Mouse (Mus musculus) MEL (cell line): ENCODE data around the gene Med4. TPM values are rescaled to one million over a fixed set of nuclear protein-coding genes. Genes with fewer than 3 reads are reported as not detected.

Experiments used
- DNase-seq: peaks from one replicate; pipeline ENCODE4 v3.0.0; 2011; ENCODE audit warnings: low read depth, low spot score
- H3K27ac ChIP-seq: 2 replicates; pipeline ENCODE4 v1.5.1; 2012; ENCODE audit warnings: low read depth, mild to moderate bottlenecking, control low read depth, low read length, moderate library complexity; ENCODE audit not compliant: control insufficient read depth
- H3K27me3 ChIP-seq, 2 experiments: fragments of 150-350 bp in 1 of 2; sonication (generic) in 1 of 2; 2 replicates each; pipeline ENCODE4 v1.6.1; 2012; ENCODE audit warnings: low read length in 2 of 2, mild to moderate bottlenecking in 2 of 2, improper control_type of control experiment in 1 of 2, moderate library complexity in 1 of 2; ENCODE audit not compliant: insufficient read depth in 2 of 2, control insufficient read depth in 1 of 2
- H3K36me3 ChIP-seq, 2 experiments: 2 replicates each; pipeline ENCODE4 v1.6.1; 2012 to 2014; ENCODE audit warnings: low read length in 2 of 2, improper control_type of control experiment in 1 of 2, inconsistent platforms in 1 of 2, mild to moderate bottlenecking in 1 of 2; ENCODE audit not compliant: insufficient read depth in 2 of 2, control insufficient read depth in 1 of 2
- H3K4me1 ChIP-seq, 2 experiments: fragments of 150-350 bp in 1 of 2; sonication (generic) in 1 of 2; 2 replicates each; pipeline ENCODE4 v1.6.1; 2012; ENCODE audit warnings: low read length in 2 of 2, improper control_type of control experiment in 1 of 2, mild to moderate bottlenecking in 1 of 2; ENCODE audit not compliant: insufficient read depth in 2 of 2, control insufficient read depth in 1 of 2
- H3K4me3 ChIP-seq, 2 experiments: fragments of 150-350 bp in 1 of 2; sonication (generic) in 1 of 2; 2 replicates each; pipeline ENCODE4 v1.5.1; 2012; ENCODE audit warnings: low read depth in 2 of 2, low read length in 2 of 2, mild to moderate bottlenecking in 2 of 2, moderate library complexity in 2 of 2, control low read depth in 1 of 2, improper control_type of control experiment in 1 of 2; ENCODE audit not compliant: control insufficient read depth in 1 of 2, insufficient read depth in 1 of 2
- H3K79me2 ChIP-seq: 2 replicates; pipeline ENCODE4 v1.6.1; 2012; ENCODE audit warnings: mild to moderate bottlenecking, low read length, moderate library complexity; ENCODE audit not compliant: control insufficient read depth, poor library complexity, insufficient read depth
- H3K9ac ChIP-seq: 2 replicates; pipeline ENCODE4 v1.6.1; 2012; ENCODE audit warnings: low read depth, mild to moderate bottlenecking, control low read depth, low read length, moderate library complexity; ENCODE audit not compliant: control insufficient read depth, poor library complexity, severe bottlenecking
- H3K9me3 ChIP-seq: fragments of 150-350 bp; sonication (generic); replicated peaks from 2 replicates; pipeline ENCODE4 v1.6.1; 2012; ENCODE audit warnings: mild to moderate bottlenecking, low read length, improper control_type of control experiment, moderate library complexity; ENCODE audit not compliant: insufficient read depth
- CHD1 ChIP-seq: IDR thresholded peaks from 2 replicates; pipeline ENCODE4 v1.6.1; 2012; ENCODE audit warnings: low read depth, mild to moderate bottlenecking, inconsistent platforms, low read length, improper control_type of control experiment
- CTCF ChIP-seq, 3 experiments: IDR thresholded peaks in 2 of 3; conservative IDR thresholded peaks in 1 of 3; 2 replicates each; pipeline ENCODE4 v1.5.1; 2011 to 2012; ENCODE audit warnings: low read length in 3 of 3, low read depth in 2 of 3, mild to moderate bottlenecking in 2 of 3, improper control_type of control experiment in 1 of 3, inconsistent platforms in 1 of 3, mixed read lengths in 1 of 3, moderate library complexity in 1 of 3; ENCODE audit not compliant: control insufficient read depth in 1 of 3, insufficient read depth in 1 of 3, poor library complexity in 1 of 3, severe bottlenecking in 1 of 3
- E2F4 ChIP-seq: IDR thresholded peaks from 2 replicates; pipeline ENCODE4 v1.6.1; 2011; ENCODE audit warnings: low read depth, low read length, improper control_type of control experiment, borderline replicate concordance
- ELF1 ChIP-seq: IDR thresholded peaks from 2 replicates; pipeline ENCODE4 v1.6.1; 2014; ENCODE audit warnings: low read depth, mild to moderate bottlenecking, inconsistent platforms, low read length, improper control_type of control experiment, moderate library complexity
- GABPA ChIP-seq: IDR thresholded peaks from 2 replicates; pipeline ENCODE4 v1.6.1; 2012; ENCODE audit warnings: low read depth, mild to moderate bottlenecking, inconsistent platforms, low read length, improper control_type of control experiment, moderate library complexity
- GATA1 ChIP-seq: IDR thresholded peaks from 2 replicates; pipeline ENCODE4 v1.6.1; 2011; ENCODE audit warnings: low read depth, low read length, improper control_type of control experiment
- HCFC1 ChIP-seq: IDR thresholded peaks from 2 replicates; pipeline ENCODE4 v1.6.1; 2012; ENCODE audit warnings: low read depth, mild to moderate bottlenecking, inconsistent platforms, low read length, improper control_type of control experiment, moderate library complexity
- JUND ChIP-seq: IDR thresholded peaks from 2 replicates; pipeline ENCODE4 v1.6.1; 2011; ENCODE audit warnings: low read depth, mild to moderate bottlenecking, improper control_type of control experiment, low read length
- KAT2A ChIP-seq: conservative IDR thresholded peaks from 2 replicates; pipeline ENCODE4 v1.6.1; 2012; ENCODE audit warnings: low read depth, low read length, improper control_type of control experiment, inconsistent platforms
- MAFK ChIP-seq: IDR thresholded peaks from 2 replicates; pipeline ENCODE4 v1.6.1; 2011; ENCODE audit warnings: low read depth, mild to moderate bottlenecking, low read length, improper control_type of control experiment, borderline replicate concordance
- MAX ChIP-seq: IDR thresholded peaks from 2 replicates; pipeline ENCODE4 v1.6.1; 2011; ENCODE audit warnings: low read length, improper control_type of control experiment
- MEF2A ChIP-seq: IDR thresholded peaks from 2 replicates; pipeline ENCODE4 v1.6.1; 2014; ENCODE audit warnings: low read depth, mild to moderate bottlenecking, inconsistent platforms, low read length, improper control_type of control experiment; ENCODE audit not compliant: poor library complexity, insufficient replicate concordance, severe bottlenecking; ENCODE audit errors: extremely low read depth
- MXI1 ChIP-seq: IDR thresholded peaks from 2 replicates; pipeline ENCODE4 v1.6.1; 2011; ENCODE audit warnings: mild to moderate bottlenecking, low read depth, low read length, improper control_type of control experiment
- MYB ChIP-seq: IDR thresholded peaks from 2 replicates; pipeline ENCODE4 v1.6.1; 2011; ENCODE audit warnings: mild to moderate bottlenecking, low read depth, low read length, improper control_type of control experiment
- MYC ChIP-seq: IDR thresholded peaks from 2 replicates; pipeline ENCODE4 v1.6.1; 2011; ENCODE audit warnings: low read depth, mild to moderate bottlenecking, low read length, improper control_type of control experiment, moderate library complexity
- NELFE ChIP-seq: IDR thresholded peaks from 2 replicates; pipeline ENCODE4 v1.6.1; 2011; ENCODE audit warnings: low read depth, low read length, improper control_type of control experiment
- POLR2A ChIP-seq, 2 experiments: IDR thresholded peaks; 2 replicates each; pipeline ENCODE4 v1.6.1; 2011 to 2012; ENCODE audit warnings: low read length in 2 of 2, mild to moderate bottlenecking in 2 of 2, control low read depth in 1 of 2, improper control_type of control experiment in 1 of 2, low read depth in 1 of 2, moderate library complexity in 1 of 2; ENCODE audit not compliant: control insufficient read depth in 1 of 2, insufficient read depth in 1 of 2, poor library complexity in 1 of 2
- POLR2AphosphoS2 ChIP-seq: IDR thresholded peaks from 2 replicates; pipeline ENCODE4 v1.6.1; 2011; ENCODE audit warnings: low read length, improper control_type of control experiment
- POLR2AphosphoS5 ChIP-seq: IDR thresholded peaks from 2 replicates; pipeline ENCODE4 v1.6.1; 2012; ENCODE audit warnings: low read depth, borderline replicate concordance, mild to moderate bottlenecking, inconsistent platforms, low read length, moderate library complexity, mixed read lengths
- RAD21 ChIP-seq: IDR thresholded peaks from 2 replicates; pipeline ENCODE4 v1.6.1; 2011; ENCODE audit warnings: mild to moderate bottlenecking, low read depth, low read length, improper control_type of control experiment
- RCOR1 ChIP-seq: IDR thresholded peaks from 2 replicates; pipeline ENCODE4 v1.6.1; 2012; ENCODE audit warnings: low read depth, mild to moderate bottlenecking, inconsistent platforms, low read length, improper control_type of control experiment
- SIN3A ChIP-seq: IDR thresholded peaks from 2 replicates; pipeline ENCODE4 v1.6.1; 2012; ENCODE audit warnings: low read length, improper control_type of control experiment, inconsistent platforms
- SMC3 ChIP-seq: IDR thresholded peaks from 2 replicates; pipeline ENCODE4 v1.6.1; 2011; ENCODE audit warnings: low read depth, low read length, improper control_type of control experiment
- TBP ChIP-seq: IDR thresholded peaks from 2 replicates; pipeline ENCODE4 v1.8.0; 2011; ENCODE audit warnings: low read depth, low read length, improper control_type of control experiment
- TCF12 ChIP-seq: IDR thresholded peaks from 2 replicates; pipeline ENCODE4 v1.6.1; 2014; ENCODE audit warnings: low read depth, mild to moderate bottlenecking, inconsistent platforms, low read length, improper control_type of control experiment, moderate library complexity
- UBTF ChIP-seq: IDR thresholded peaks from 2 replicates; pipeline ENCODE4 v1.6.1; 2012; ENCODE audit warnings: low read depth, mild to moderate bottlenecking, inconsistent platforms, low read length, improper control_type of control experiment, moderate library complexity, borderline replicate concordance; ENCODE audit not compliant: insufficient read depth
- USF1 ChIP-seq: IDR thresholded peaks from 2 replicates; pipeline ENCODE4 v1.6.1; 2014; ENCODE audit warnings: low read depth, mild to moderate bottlenecking, inconsistent platforms, low read length, improper control_type of control experiment, moderate library complexity
- USF2 ChIP-seq, 2 experiments: IDR thresholded peaks; 2 replicates each; pipeline ENCODE4 v1.6.1; 2011 to 2012; ENCODE audit warnings: improper control_type of control experiment in 2 of 2, low read length in 2 of 2, borderline replicate concordance in 1 of 2, inconsistent platforms in 1 of 2, low read depth in 1 of 2, mild to moderate bottlenecking in 1 of 2; ENCODE audit not compliant: insufficient read depth in 1 of 2
- ZMIZ1 ChIP-seq: IDR thresholded peaks from 2 replicates; pipeline ENCODE4 v1.6.1; 2012; ENCODE audit warnings: low read depth, mild to moderate bottlenecking, inconsistent platforms, low read length, improper control_type of control experiment, moderate library complexity
- polyA plus RNA-seq, 2 experiments: library from polyadenylated mRNA; stranded (reverse) in 1 of 2; unstranded in 1 of 2; fragments of >175 nt in 1 of 2; fragments of >200 nt in 1 of 2; gene quantifications; 2 replicates each; pipeline versions ENCODE4 v1.2.1 to v1.2.4; 2012; ENCODE audit warnings: low replicate concordance in 2 of 2, low read depth in 1 of 2; ENCODE audit not compliant: insufficient read length in 2 of 2, insufficient read depth in 1 of 2, missing spikeins in 1 of 2
- total RNA-seq: library from RNA; depleted of rRNA; stranded (reverse); fragments of 300-350 nt; gene quantifications from 2 replicates; pipeline ENCODE4 v1.2.3, GENCODE M21; 2012

Med4 gene
- total and polyA plus RNA-seq, 3 experiments: 62.2 to 69.2 TPM; not detected in 1

- peak overlapping the region; percentile 51 to 72; a peak in 3 of 4 replicates for H3K4me3 ChIP-seq
- DNase-seq: peak; percentile 52
- no peaks in the 10 kb centered on the region for H3K9me3 ChIP-seq
- H3K27ac ChIP-seq: no peak overlapping the region
- H3K79me2 ChIP-seq: no peaks in the 10 kb centered on the region; the same call in 1 of the 2 replicates
- H3K4me1 ChIP-seq: peaks cover 0 to 17% of the 10 kb centered on the region in 2 experiments
- H3K9ac ChIP-seq: peak overlapping the region; percentile 67
- no peak for TF ChIP-seq E2F4
- TF ChIP-seq HCFC1: no peak
- no peak for TF ChIP-seq USF2 (IDR thresholded peaks at IDR 0.05; ENCODE audit: borderline replicate concordance in 1 of 2, insufficient read depth in 1 of 2, low read depth in 1 of 2, low read length in 2 of 2)
- no peak for TF ChIP-seq UBTF
- no peak for TF ChIP-seq GABPA
- TF ChIP-seq RAD21: no peak
- no peak for TF ChIP-seq TBP
- TF ChIP-seq SIN3A: no peak
- TF ChIP-seq SMC3: no peak
- no peak for TF ChIP-seq GATA1
- no peak for TF ChIP-seq USF1
- H3K36me3 ChIP-seq: peaks cover 0 to 17% of the 10 kb centered on the region in 2 experiments; a peak in 2 of 4 replicates
- H3K27me3 ChIP-seq: no peaks in the 10 kb centered on the region
These were observed 14.3 kb downstream of the Med4 start for GRCm38 (mm10) chr14:73524136-73524535.

- DNase-seq: peak; percentile 98
- H3K9ac ChIP-seq: peak within 1 kb of the TSS; percentile 92
- H3K9me3 ChIP-seq: no peaks in the 10 kb centered on the region
- no peaks in the 10 kb centered on the region for H3K27me3 ChIP-seq
- peak within 1 kb of the TSS; percentile 59 to 87 for H3K4me3 ChIP-seq
- H3K27ac ChIP-seq: peak within 1 kb of the TSS; percentile 84
- peaks cover 0 to 20% of the 10 kb centered on the region in 2 experiments; a peak in 2 of 4 replicates for H3K36me3 ChIP-seq
- H3K4me1 ChIP-seq: peaks cover 0 to 23% of the 10 kb centered on the region in 2 experiments
- no peaks in the 10 kb centered on the region; the same call in 1 of the 2 replicates for H3K79me2 ChIP-seq
- TF ChIP-seq JUND (no peak), POLR2AphosphoS5 (no peak), POLR2AphosphoS2 (0 out of 2 replicates have a peak, but pooled peaks have one; percentile 56), MAFK (no peak), MYC (peak; percentile 62; the same call in 1 of the 2 replicates), GABPA (no peak; the same call in 1 of the 2 replicates), HCFC1 (peak; percentile 90), MEF2A (no peak), SIN3A (peak; percentile 82), KAT2A (peak; percentile 58; the same call in 1 of the 2 replicates), TCF12 (peak; percentile 45; the same call in 1 of the 2 replicates), E2F4 (no peak), SMC3 (peak; percentile 85), ELF1 (peak; percentile 77; the same call in 1 of the 2 replicates), ZMIZ1 (peak; percentile 57; the same call in 1 of the 2 replicates), NELFE (peak; percentile 55), USF1 (no peak), CHD1 (no peak), MXI1 (peak; percentile 76), CTCF (IDR thresholded peaks at IDR 0.05 in 2 of 3, conservative IDR thresholded peaks at IDR 0.05 in 1 of 3; ENCODE audit: control insufficient read depth in 1 of 3, insufficient read depth in 1 of 3, low read depth in 2 of 3, low read length in 3 of 3, poor library complexity in 1 of 3, severe bottlenecking in 1 of 3) (peak; percentile 71 to 99 (median 89)), MAX (peak; percentile 51), POLR2A (IDR thresholded peaks at IDR 0.05; ENCODE audit: control insufficient read depth in 1 of 2, insufficient read depth in 1 of 2, low read depth in 1 of 2, low read length in 2 of 2, poor library complexity in 1 of 2) (peak in 1 of 2 experiments; percentile 67; a peak in 2 of 4 replicates), MYB (no peak), RCOR1 (no peak; the same call in 1 of the 2 replicates)
These were observed 15.1 kb downstream of the Med4 start, which contains the start of gene Sucla2 for GRCm38 (mm10) chr14:73524766-73525448. Gene Sucla2 (plus strand): TSS chr14:73525319.
